Mouse (Mus musculus) brain, embryonic 18.5 days (tissue): ENCODE data around the gene Gal3st2b.
"Not testable (repeated sequence)": the region's sequence is repeated elsewhere in the genome, so short reads cannot be mapped to it uniquely, and the experiment has no call there.

Source experiments
- DNase-seq: peaks from one replicate; pipeline ENCODE4 v3.0.0-alpha.2; 2012; ENCODE audit warnings: low read depth, low spot score

Gal3st2b gene

GRCm38 (mm10) chr1:93918011-93918410 lies at the start of gene Gal3st2b:
Gal3st2b (plus strand) TSS chr1:93918311.
- DNase-seq = not testable (repeated sequence)

GRCm38 (mm10) chr1:93871594-93872105 lies 46.5 kb upstream of the Gal3st2b start:
- not testable (repeated sequence) for DNase-seq

GRCm38 (mm10) chr1:93874405-93874804 lies 43.7 kb upstream of the Gal3st2b start:
- DNase-seq = not testable (repeated sequence)

DNA sequence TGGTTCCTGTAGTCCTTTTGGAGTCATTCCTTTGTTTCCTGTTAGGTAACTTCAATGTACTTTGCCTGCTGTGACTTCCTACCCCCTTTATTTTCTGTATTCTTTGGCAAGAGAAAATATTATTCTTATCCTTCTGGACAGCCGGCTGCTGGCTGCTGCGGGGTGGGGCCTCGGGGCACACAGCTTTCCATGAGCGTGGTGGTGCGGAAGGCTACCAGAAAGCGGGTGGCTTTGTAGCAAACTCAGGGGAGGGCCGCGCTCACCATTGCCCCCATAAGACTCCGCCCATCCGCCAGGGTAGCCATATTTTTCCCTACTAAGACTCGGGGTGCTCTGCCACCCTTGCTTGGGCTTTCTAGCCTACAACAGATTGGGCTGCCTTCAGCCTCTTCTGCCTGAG lies 36.3 kb upstream of the Gal3st2b start:
- DNase-seq = not testable (repeated sequence)

- not testable (repeated sequence) for DNase-seq
These were observed 27.2 kb upstream of the Gal3st2b start for GRCm38 (mm10) chr1:93890936-93891335.

- not testable (repeated sequence) for DNase-seq
These were observed 20.7 kb upstream of the Gal3st2b start for GRCm38 (mm10) chr1:93897395-93897794.

GRCm38 (mm10) chr1:93901291-93901690 lies 16.8 kb upstream of the Gal3st2b start:
- DNase-seq = not testable (repeated sequence)

DNA sequence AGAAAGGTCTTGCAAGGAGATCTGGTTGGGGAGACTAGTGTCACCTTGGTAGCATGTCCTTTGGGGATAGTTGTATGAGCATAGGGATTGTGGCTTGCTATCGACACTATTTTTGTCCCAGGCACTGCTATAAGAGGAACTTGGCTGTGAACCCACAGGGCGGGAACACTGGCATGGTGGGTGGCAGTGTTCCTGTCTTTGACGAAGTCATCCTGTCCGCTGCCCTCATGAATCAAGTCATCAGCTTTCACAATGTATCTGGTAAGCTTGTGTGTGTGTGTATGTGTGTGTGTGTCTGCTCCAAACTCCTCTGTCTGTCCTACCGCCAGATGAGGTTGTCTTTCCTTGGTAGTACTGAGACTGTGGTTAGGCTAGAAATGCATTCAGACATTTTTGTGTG lies 11.4 kb upstream of the Gal3st2b start:
- not testable (repeated sequence) for DNase-seq

- DNase-seq = not testable (repeated sequence)
These were observed 9.0 kb upstream of the Gal3st2b start for GRCm38 (mm10) chr1:93908977-93909586.

DNA sequence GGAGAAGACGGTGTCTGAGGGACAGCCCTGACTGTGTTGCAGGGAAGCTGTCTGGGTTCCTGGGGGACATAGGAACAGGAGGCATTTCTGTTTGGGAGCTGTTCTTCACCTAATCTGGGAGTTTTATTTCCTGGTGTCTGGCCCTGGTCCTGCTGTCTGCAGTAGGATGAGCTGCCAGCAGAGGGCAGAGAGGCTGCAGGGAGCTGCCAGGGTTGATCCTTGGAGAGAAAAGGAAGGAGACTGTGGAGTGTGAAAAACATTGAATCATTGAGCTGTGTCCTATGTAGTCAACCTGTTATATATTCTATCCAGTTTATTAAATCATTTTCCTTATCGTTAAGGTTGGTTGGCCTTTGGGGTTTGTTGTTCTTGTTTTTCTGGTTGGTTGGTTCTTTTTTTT lies 6.2 kb upstream of the Gal3st2b start:
- not testable (repeated sequence) for DNase-seq

- not testable (repeated sequence) for DNase-seq
These were observed 951 bp upstream of the Gal3st2b start for GRCm38 (mm10) chr1:93917160-93917559.

DNA sequence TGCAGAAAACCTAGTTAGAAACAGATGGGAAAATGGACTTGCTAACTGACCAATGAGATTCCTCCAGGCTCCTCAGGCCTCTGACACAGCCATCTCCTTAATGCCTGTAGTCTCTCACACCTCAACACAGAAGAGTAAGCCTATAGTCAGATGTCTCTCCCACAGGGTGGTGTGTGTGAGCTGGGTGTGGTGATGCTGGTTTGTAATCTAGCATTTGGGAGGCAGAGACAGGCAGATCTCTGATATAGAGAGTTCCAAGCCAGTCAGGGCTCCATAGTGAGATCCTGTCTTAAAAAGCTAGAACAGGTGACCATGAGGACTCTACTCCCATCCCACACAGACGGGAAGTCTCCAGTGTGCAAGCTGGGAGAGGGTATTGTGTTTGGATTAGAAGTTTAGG lies 664 bp downstream of the Gal3st2b start:
- DNase-seq = not testable (repeated sequence)

- not testable (repeated sequence) for DNase-seq
These were observed 1.2 kb downstream of the Gal3st2b start for GRCm38 (mm10) chr1:93919321-93919720.

GRCm38 (mm10) chr1:93922609-93923008 lies 4.5 kb downstream of the Gal3st2b start:
- not testable (repeated sequence) for DNase-seq

GRCm38 (mm10) chr1:93923098-93923497 lies 5.0 kb downstream of the Gal3st2b start:
- not testable (repeated sequence) for DNase-seq

GRCm38 (mm10) chr1:93935378-93935777 lies 17.3 kb downstream of the Gal3st2b start:
- DNase-seq = not testable (repeated sequence)

DNA sequence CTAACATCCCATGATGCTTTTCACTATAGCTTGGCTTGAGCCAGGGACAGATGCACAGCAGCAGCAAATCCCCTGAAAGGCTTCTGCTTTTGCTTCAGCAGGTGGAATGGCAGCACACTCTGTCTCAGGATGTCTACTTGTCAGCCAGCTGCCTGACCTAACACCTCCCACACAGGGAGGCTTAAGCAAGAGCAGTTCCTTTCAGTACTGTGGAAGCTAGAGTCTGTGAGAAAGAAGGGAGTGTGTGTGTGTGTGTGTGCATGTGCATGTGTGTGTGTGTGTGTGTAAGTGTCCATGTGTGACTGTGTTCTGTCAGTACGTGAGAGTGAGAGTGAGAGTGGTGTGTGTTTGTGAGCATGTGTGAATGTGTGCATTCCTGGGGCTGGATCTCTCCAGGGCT lies 19.7 kb downstream of the Gal3st2b start:
- DNase-seq = not testable (repeated sequence)

- not testable (repeated sequence) for DNase-seq
These were observed 20.3 kb downstream of the Gal3st2b start for GRCm38 (mm10) chr1:93938415-93938814.

DNA sequence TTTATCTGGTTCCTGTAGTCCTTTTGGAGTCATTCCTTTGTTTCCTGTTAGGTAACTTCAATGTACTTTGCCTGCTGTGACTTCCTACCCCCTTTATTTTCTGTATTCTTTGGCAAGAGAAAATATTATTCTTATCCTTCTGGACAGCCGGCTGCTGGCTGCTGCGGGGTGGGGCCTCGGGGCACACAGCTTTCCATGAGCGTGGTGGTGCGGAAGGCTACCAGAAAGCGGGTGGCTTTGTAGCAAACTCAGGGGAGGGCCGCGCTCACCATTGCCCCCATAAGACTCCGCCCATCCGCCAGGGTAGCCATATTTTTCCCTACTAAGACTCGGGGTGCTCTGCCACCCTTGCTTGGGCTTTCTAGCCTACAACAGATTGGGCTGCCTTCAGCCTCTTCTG lies 31.0 kb downstream of the Gal3st2b start:
- DNase-seq = not testable (repeated sequence)

DNA sequence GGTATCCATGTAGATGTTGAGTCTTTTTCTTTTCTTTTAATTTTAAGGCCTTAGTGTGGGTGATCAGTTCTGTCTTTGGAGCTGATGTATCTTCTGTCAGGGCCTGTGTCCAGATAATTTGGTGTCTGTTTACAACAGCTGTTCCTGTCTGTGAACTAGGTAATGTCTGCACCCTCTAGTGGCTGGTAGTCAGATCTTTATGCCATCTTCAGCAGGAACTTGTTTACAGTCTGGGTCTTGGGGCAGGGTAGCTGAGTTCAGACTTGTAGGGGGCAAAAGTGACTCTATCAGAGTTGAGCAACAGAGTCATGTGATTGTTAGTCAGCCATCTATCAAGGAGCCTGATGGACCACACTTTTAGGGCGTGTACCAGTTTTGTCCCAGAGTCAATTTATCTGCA lies 48.4 kb downstream of the Gal3st2b start:
- not testable (repeated sequence) for DNase-seq

- DNase-seq = not testable (repeated sequence)
These were observed 52.3 kb downstream of the Gal3st2b start for GRCm38 (mm10) chr1:93970380-93970779.

- not testable (repeated sequence) for DNase-seq
These were observed 52.7 kb downstream of the Gal3st2b start for GRCm38 (mm10) chr1:93970797-93971196.

DNA sequence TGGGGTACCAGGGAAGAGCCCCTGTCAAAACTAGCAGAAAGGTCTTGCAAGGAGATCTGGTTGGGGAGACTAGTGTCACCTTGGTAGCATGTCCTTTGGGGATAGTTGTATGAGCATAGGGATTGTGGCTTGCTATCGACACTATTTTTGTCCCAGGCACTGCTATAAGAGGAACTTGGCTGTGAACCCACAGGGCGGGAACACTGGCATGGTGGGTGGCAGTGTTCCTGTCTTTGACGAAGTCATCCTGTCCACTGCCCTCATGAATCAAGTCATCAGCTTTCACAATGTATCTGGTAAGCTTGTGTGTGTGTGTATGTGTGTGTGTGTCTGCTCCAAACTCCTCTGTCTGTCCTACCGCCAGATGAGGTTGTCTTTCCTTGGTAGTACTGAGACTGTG lies 57.7 kb downstream of the Gal3st2b start:
- not testable (repeated sequence) for DNase-seq
